Mouse (Mus musculus): Measurements from ENCODE around the gene Ltn1. TPM values are rescaled to one million over a fixed set of nuclear protein-coding genes. Genes with fewer than 3 reads are reported as not detected.

The Ltn1 gene
- polyA plus RNA-seq (2015; fragmentation: Illumina TruSeq; extraction: RNeasy Lipid Tissue Mini Kit (QIAGEN cat#74804); ENCODE audit: insufficient read depth, low read depth, low replicate concordance), result 4.9 TPM

DNA sequence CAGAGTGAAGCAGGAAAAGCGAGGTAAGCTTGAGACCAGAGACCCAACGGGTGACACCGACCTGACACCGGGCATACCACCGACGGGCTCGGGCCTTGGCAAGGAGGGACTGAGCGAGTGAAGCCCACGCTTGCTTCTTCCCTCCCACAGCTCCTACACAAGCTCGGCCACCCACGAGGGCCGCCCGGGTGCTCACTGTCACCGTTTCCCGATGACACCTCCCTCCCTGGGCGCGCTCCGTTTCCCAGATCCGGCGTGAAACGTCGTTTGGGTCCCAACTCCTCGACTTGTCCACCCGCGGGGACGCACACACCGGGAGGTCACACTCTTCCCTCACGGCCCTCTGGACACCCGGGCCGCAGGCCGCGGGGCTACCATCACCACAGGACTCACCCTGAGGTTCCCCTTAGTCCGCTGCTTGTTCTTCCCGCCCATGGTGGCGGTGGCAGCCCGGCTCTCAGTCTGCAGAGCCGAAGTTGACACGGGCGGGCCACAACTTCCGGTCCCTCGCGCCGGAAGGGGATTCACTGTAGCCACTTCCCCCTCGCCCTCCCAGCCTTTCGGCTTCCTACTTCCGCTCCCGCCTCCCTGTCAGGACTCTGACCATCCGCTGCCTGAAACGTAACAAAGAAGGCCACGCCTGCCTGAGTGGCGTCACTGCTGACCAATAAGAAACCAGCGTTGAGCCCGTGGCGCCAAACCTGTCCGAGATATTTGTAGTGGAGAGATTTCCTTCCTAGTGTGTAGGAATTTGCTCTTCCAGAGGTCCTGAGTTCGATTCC is at the start of gene Ltn1:
Ltn1 (minus strand) TSS at position 580 of the 782 bp plus-strand sequence.

DNA sequence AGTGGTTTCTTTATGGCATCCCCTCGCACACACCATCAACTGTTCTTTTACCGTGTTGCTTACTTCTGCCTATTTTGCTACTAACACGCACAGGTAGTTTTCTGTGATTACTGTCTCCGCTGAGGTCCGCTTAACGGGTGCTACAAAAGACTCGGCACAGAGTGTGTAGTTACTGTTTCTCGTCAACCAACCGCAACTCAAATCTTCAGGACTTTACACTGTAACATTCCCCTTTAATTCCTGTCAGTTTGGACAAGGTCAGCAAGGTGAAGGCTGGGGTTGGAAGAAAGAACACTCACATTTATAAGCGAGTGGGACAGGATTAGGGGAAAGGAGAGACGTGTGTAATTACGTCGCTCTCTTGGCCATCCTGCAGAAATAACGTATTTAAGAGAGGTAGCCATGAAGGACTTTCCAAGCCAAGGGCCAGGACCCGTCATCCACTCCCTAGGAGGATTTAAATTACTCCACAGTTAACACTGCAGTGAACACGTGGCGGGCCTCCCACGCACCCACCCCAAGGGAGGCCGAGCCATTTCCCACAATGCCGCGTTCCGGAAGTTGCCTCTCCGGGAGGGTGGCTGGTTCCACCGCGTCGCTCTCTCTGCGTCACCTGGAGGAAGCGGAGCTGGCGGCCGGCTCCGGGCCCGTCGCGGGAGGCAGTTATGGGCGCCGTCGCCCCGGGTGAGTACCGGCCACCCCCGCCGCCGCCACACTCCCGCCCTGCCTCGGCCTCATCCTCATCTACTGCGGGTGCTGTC is 22.2 kb upstream of the Ltn1 start, which contains the start of gene Usp16:
Usp16 (plus strand) TSS at position 285 of the 761 bp plus-strand sequence.

GRCm38 (mm10) chr16:87440184-87440686 is 7.8 kb upstream of the Ltn1 start, which contains the start of gene Rwdd2b:
Rwdd2b (minus strand) TSS chr16:87440573.

GRCm38 (mm10) chr16:87354075-87354583 is 78.3 kb downstream of the Ltn1 start, which contains the start of gene N6amt1:
N6amt1 (plus strand) TSS chr16:87354185.

Other genes with a start within 250 kb of the Ltn1 start
- 3.4 TPM for gene N6amt1, start 78.4 kb downstream of the Ltn1 start, polyA plus RNA-seq (2015; fragmentation: Illumina TruSeq; extraction: RNeasy Lipid Tissue Mini Kit (QIAGEN cat#74804); ENCODE audit: insufficient read depth, low read depth, low replicate concordance)
- gene Rwdd2b, start 8.0 kb upstream of the Ltn1 start, polyA plus RNA-seq (2015; fragmentation: Illumina TruSeq; extraction: RNeasy Lipid Tissue Mini Kit (QIAGEN cat#74804); ENCODE audit: insufficient read depth, low read depth, low replicate concordance), result 0.81 TPM
- gene Usp16, start 22.1 kb upstream of the Ltn1 start, polyA plus RNA-seq (2015; fragmentation: Illumina TruSeq; extraction: RNeasy Lipid Tissue Mini Kit (QIAGEN cat#74804); ENCODE audit: insufficient read depth, low read depth, low replicate concordance), result 34.6 TPM
- gene Cct8, start 63.3 kb upstream of the Ltn1 start, polyA plus RNA-seq (2015; fragmentation: Illumina TruSeq; extraction: RNeasy Lipid Tissue Mini Kit (QIAGEN cat#74804); ENCODE audit: insufficient read depth, low read depth, low replicate concordance), result 28.0 TPM
- gene Map3k7cl, start 120.7 kb upstream of the Ltn1 start, polyA plus RNA-seq (2015; fragmentation: Illumina TruSeq; extraction: RNeasy Lipid Tissue Mini Kit (QIAGEN cat#74804); ENCODE audit: insufficient read depth, low read depth, low replicate concordance), result 2.3 TPM